ENCODE assay signal across 12 mouse cellular contexts in genomic region chr11:101704081-101704480, GRCm38 (mm10). TPM values are rescaled to one million over a fixed set of nuclear protein-coding genes. Genes with fewer than 3 reads are reported as not detected.
A peak's percentile ranks its signal among the peaks of the same experiment; 100 is the strongest.
DNase-seq lines count a peak whose midpoint lies in the region; ATAC-seq and TF ChIP-seq lines count a peak whose summit lies in the region.
"Had no signal": no experiment of that assay in that cellular context is flagged by ENCODE, and none has a peak within 500 bp of the region (broad histone marks: within the 10 kb centered on the region; RNA-seq: fewer than 3 reads in every experiment).

No protein-coding gene starts in this region.

- no peak for TF ChIP-seq POLR2A in limb, embryonic 14.5 days (IDR thresholded peaks at IDR 0.05; ENCODE audit: borderline replicate concordance, extremely low read depth, insufficient read depth, insufficient read length)

- no peak for TF ChIP-seq CTCF in hindbrain, postnatal 0 days (IDR thresholded peaks at IDR 0.05; ENCODE audit: low read depth)

- no peak overlapping the region for H3K4me3 ChIP-seq in hindbrain, embryonic 13.5 days
- no peak overlapping the region for H3K4me3 ChIP-seq in hindbrain, postnatal 0 days (ENCODE audit: low read length)
- H3K4me3 ChIP-seq in kidney, embryonic 14.5 days (ENCODE audit: low read length) = no peak overlapping the region
- no peak overlapping the region for H3K4me3 ChIP-seq in limb, embryonic 14.5 days (replicated peaks; ENCODE audit: low read length)
- H3K4me3 ChIP-seq: embryonic facial prominence, embryonic 15.5 days; liver, embryonic 15.5 days had no signal

- H3K9ac ChIP-seq in hindbrain, embryonic 13.5 days = no peak overlapping the region
- H3K9ac ChIP-seq in hindbrain, postnatal 0 days (replicated peaks; ENCODE audit: low read length) = no peak overlapping the region
- no peak overlapping the region for H3K9ac ChIP-seq in kidney, embryonic 14.5 days (ENCODE audit: low read depth, low read length)
- H3K9ac ChIP-seq in limb, embryonic 14.5 days (ENCODE audit: low read depth, low read length, severe bottlenecking) = 0 out of 2 replicates have a peak overlapping the region, but pooled peaks have one; percentile 4
- H3K9ac ChIP-seq: embryonic facial prominence, embryonic 15.5 days; liver, embryonic 15.5 days had no signal

- peak overlapping the region; percentile 70 for H3K27ac ChIP-seq in hindbrain, embryonic 13.5 days
- no peak overlapping the region for H3K27ac ChIP-seq in hindbrain, postnatal 0 days
- H3K27ac ChIP-seq in kidney, embryonic 14.5 days (ENCODE audit: low read depth, low read length) = peak overlapping the region; percentile 21; the same call in 1 of the 2 replicates
- no peak overlapping the region for H3K27ac ChIP-seq in limb, embryonic 14.5 days (replicated peaks; ENCODE audit: low read depth, low read length)
- H3K27ac ChIP-seq: embryonic facial prominence, embryonic 15.5 days; liver, embryonic 15.5 days had no signal

- 33% methylated on average over 5 of the region's 5 CpGs for WGBS in hindbrain, embryonic 13.5 days
- 47% methylated on average over 5 of the region's 5 CpGs for WGBS in hindbrain, postnatal 0 days
- 5% methylated on average over 5 of the region's 5 CpGs for WGBS in kidney, embryonic 14.5 days
- 5% methylated on average over 5 of the region's 5 CpGs for WGBS in limb, embryonic 14.5 days

- ATAC-seq in hindbrain, embryonic 13.5 days (ENCODE audit: low FRiP score) = no peak
- ATAC-seq in hindbrain, postnatal 0 days = no peak
- no peak for ATAC-seq in kidney, embryonic 14.5 days (ENCODE audit: low FRiP score, low TSS enrichment)
- no peak for ATAC-seq in limb, embryonic 14.5 days (ENCODE audit: low FRiP score, low read depth)
- ATAC-seq: inflammation-experienced regulatory T-cells, adult 6 months had no signal

- H3K27me3 ChIP-seq in hindbrain, embryonic 13.5 days = no peaks in the 10 kb centered on the region
- no peaks in the 10 kb centered on the region for H3K27me3 ChIP-seq in hindbrain, postnatal 0 days (ENCODE audit: insufficient read depth, low read length)
- no peaks in the 10 kb centered on the region for H3K27me3 ChIP-seq in kidney, embryonic 14.5 days (ENCODE audit: control insufficient read depth, insufficient read depth, low read length)
- H3K27me3 ChIP-seq in limb, embryonic 14.5 days (ENCODE audit: control insufficient read depth, insufficient read depth, low read length) = no peaks in the 10 kb centered on the region
- H3K27me3 ChIP-seq: embryonic facial prominence, embryonic 15.5 days; liver, embryonic 15.5 days had no signal

- no peaks in the 10 kb centered on the region for H3K9me3 ChIP-seq in hindbrain, embryonic 13.5 days
- no peaks in the 10 kb centered on the region for H3K9me3 ChIP-seq in hindbrain, postnatal 0 days (ENCODE audit: low read length)
- H3K9me3 ChIP-seq in kidney, embryonic 14.5 days (ENCODE audit: control insufficient read depth, low read length) = no peaks in the 10 kb centered on the region
- no peaks in the 10 kb centered on the region for H3K9me3 ChIP-seq in limb, embryonic 14.5 days (ENCODE audit: control insufficient read depth, low read length)
- H3K9me3 ChIP-seq: embryonic facial prominence, embryonic 15.5 days; liver, embryonic 15.5 days had no signal

- no peak for DNase-seq in hindbrain, postnatal 0 days (ENCODE audit: low spot score)
- peak; percentile 30 for DNase-seq in forelimb bud, embryonic 11.5 days (ENCODE audit: low read depth, low spot score)
- DNase-seq in limb, embryonic 14.5 days (ENCODE audit: low spot score) = no peak
- DNase-seq in lung, adult 18-20 months = no peak
- no peak for DNase-seq in left cerebral cortex, adult 8-10 months (ENCODE audit: low spot score in 2 of 2)
- DNase-seq: cerebellum, postnatal 14 days; thymus, postnatal 14 days had no signal

- no peaks in the 10 kb centered on the region for H3K36me3 ChIP-seq in hindbrain, embryonic 13.5 days
- H3K36me3 ChIP-seq in hindbrain, postnatal 0 days (ENCODE audit: insufficient read depth, low read length) = no peaks in the 10 kb centered on the region
- H3K36me3 ChIP-seq in kidney, embryonic 14.5 days (ENCODE audit: control insufficient read depth, insufficient read depth, low read length) = no peaks in the 10 kb centered on the region
- no peaks in the 10 kb centered on the region for H3K36me3 ChIP-seq in limb, embryonic 14.5 days (ENCODE audit: control insufficient read depth, insufficient read depth, low read length)
- H3K36me3 ChIP-seq: embryonic facial prominence, embryonic 15.5 days; liver, embryonic 15.5 days had no signal

- peaks cover 24% of the 10 kb centered on the region for H3K4me1 ChIP-seq in hindbrain, embryonic 13.5 days (replicated peaks)
- H3K4me1 ChIP-seq in hindbrain, postnatal 0 days (ENCODE audit: insufficient read depth, low read length) = no peaks in the 10 kb centered on the region
- H3K4me1 ChIP-seq in kidney, embryonic 14.5 days (ENCODE audit: control insufficient read depth, insufficient read depth, low read length) = peaks cover 23% of the 10 kb centered on the region
- H3K4me1 ChIP-seq in limb, embryonic 14.5 days (ENCODE audit: control insufficient read depth, insufficient read depth, low read length) = no peaks in the 10 kb centered on the region

- no peak overlapping the region for H3K4me2 ChIP-seq in hindbrain, embryonic 13.5 days
- no peak overlapping the region for H3K4me2 ChIP-seq in hindbrain, postnatal 0 days (ENCODE audit: low read depth, low read length)
- no peak overlapping the region for H3K4me2 ChIP-seq in kidney, embryonic 14.5 days (replicated peaks; ENCODE audit: low read depth, low read length)
- no peak overlapping the region for H3K4me2 ChIP-seq in limb, embryonic 14.5 days (replicated peaks; ENCODE audit: low read depth, low read length, severe bottlenecking)
- H3K4me2 ChIP-seq: embryonic facial prominence, embryonic 15.5 days; liver, embryonic 15.5 days had no signal

RNA-seq across cellular contexts. Expression of gene Dhx8, which starts 28.6 kb away (rescaled TPM):
- 35.1 and 39.7 TPM in 2 replicates for polyA plus RNA-seq in hindbrain, embryonic 13.5 days (2015; fragmentation: Nextera tagmentation; extraction: Ambion mirVana)
- total RNA-seq in hindbrain, postnatal 0 days (2014; rRNA removed) = 19.0 and 24.1 TPM in 2 replicates
- polyA plus RNA-seq in hindbrain, postnatal 0 days (2015; fragmentation: Nextera tagmentation; extraction: Ambion mirVana) = 25.6 and 30.6 TPM in 2 replicates
- polyA plus RNA-seq in kidney, embryonic 14.5 days (2014; fragmentation: Nextera tagmentation; extraction: Ambion mirVana) = 26.0 and 38.1 TPM in 2 replicates
- polyA plus RNA-seq in limb, embryonic 14.5 days (2012; rRNA removed) = 25.0 and 27.0 TPM in 2 replicates
- 29.2 and 33.7 TPM in 2 replicates for polyA plus RNA-seq in limb, embryonic 14.5 days (2014; fragmentation: Nextera tagmentation; extraction: Ambion mirVana)
- total RNA-seq in left cerebral cortex, adult 8-10 months (2022) = 10 to 100 TPM; 30.7 to 36.4 (median 32.0) TPM

RNA-seq across cellular contexts. Expression of gene Arl4d, which starts 38.7 kb away (rescaled TPM):
- polyA plus RNA-seq in hindbrain, embryonic 13.5 days (2015; fragmentation: Nextera tagmentation; extraction: Ambion mirVana) = 8.0 and 10.7 TPM in 2 replicates
- total RNA-seq in hindbrain, postnatal 0 days (2014; rRNA removed) = 5.7 and 6.5 TPM in 2 replicates
- polyA plus RNA-seq in hindbrain, postnatal 0 days (2015; fragmentation: Nextera tagmentation; extraction: Ambion mirVana) = 6.2 TPM in 2 replicates
- 2.4 and 2.8 TPM in 2 replicates for polyA plus RNA-seq in kidney, embryonic 14.5 days (2014; fragmentation: Nextera tagmentation; extraction: Ambion mirVana)
- polyA plus RNA-seq in limb, embryonic 14.5 days (2012; rRNA removed) = 3.0 and 4.2 TPM in 2 replicates
- 2.5 and 3.6 TPM in 2 replicates for polyA plus RNA-seq in limb, embryonic 14.5 days (2014; fragmentation: Nextera tagmentation; extraction: Ambion mirVana)
- total RNA-seq in left cerebral cortex, adult 8-10 months (2022) = 10 to 100 TPM; 25.0 to 36.9 (median 30.7) TPM

Comparison
In these comparisons a context has a peak if more than half of its experiments do, and no peak if none do; other contexts are left out.
1. H3K27ac ChIP-seq: peak in hindbrain, embryonic 13.5 days (single experiment) and kidney, embryonic 14.5 days (single experiment); none in hindbrain, postnatal 0 days (single experiment) and limb, embryonic 14.5 days (single experiment).